8 mouse cellular contexts compared by ENCODE assay signal in the genomic region with DNA sequence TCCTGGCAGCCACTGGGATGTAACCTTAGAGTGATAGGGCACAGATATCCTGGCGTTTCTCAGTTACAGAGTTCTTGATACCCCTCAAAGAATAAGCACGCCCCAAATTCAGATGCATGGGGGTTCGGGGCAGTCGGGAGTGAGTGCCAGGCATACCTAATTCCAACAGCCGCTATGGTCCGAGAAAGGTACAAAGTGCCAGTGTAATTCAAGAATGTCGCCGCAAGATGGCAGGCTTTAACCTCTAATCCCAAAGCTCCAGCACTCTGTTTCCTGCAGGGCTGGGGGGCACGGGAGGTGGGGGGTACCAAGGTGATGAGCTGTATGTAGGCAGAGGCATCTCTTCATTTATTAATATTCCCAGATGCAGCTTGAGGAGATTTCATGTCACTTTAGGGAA.
DNase-seq lines count a peak whose midpoint lies in the region; ATAC-seq and TF ChIP-seq lines count a peak whose summit lies in the region.

No protein-coding gene starts in this region.

- H3K36me3 ChIP-seq in CH12.LX (replicated peaks in 1 of 2; ENCODE audit: control insufficient read depth in 1 of 2, insufficient read depth in 1 of 2, low read length in 1 of 2): no peaks in the 10 kb centered on the region
- H3K36me3 ChIP-seq in heart, embryonic 12.5 days: no peaks in the 10 kb centered on the region
- no peaks in the 10 kb centered on the region for H3K36me3 ChIP-seq in kidney, postnatal 0 days (ENCODE audit: insufficient read depth, low read length)
- H3K36me3 ChIP-seq in liver, embryonic 11.5 days (ENCODE audit: control insufficient read depth, insufficient read depth, low read length): no peaks in the 10 kb centered on the region
- H3K36me3 ChIP-seq in neural tube, embryonic 12.5 days: no peaks in the 10 kb centered on the region

- no peak for TF ChIP-seq EP300 in CH12.LX (IDR thresholded peaks at IDR 0.05; ENCODE audit: low read length)

- dilution Hi-C loops in CH12.LX (cut with MboI; ENCODE audit: extremely low pct_ligation_motif_present, extremely low pct_unique_long_range_greater_than_20kb, low sequenced_read_pairs): no loop called here

- peaks cover 0 to 3% of the 10 kb centered on the region in 2 experiments; a peak in 2 of 4 replicates for H3K4me1 ChIP-seq in CH12.LX (ENCODE audit: control insufficient read depth in 1 of 2, insufficient read depth in 2 of 2)
- H3K4me1 ChIP-seq in heart, embryonic 12.5 days (replicated peaks): peaks cover 5% of the 10 kb centered on the region; the same call in 1 of the 2 replicates
- no peaks in the 10 kb centered on the region for H3K4me1 ChIP-seq in kidney, postnatal 0 days (replicated peaks; ENCODE audit: insufficient read depth, low read length)
- no peaks in the 10 kb centered on the region for H3K4me1 ChIP-seq in liver, embryonic 11.5 days (replicated peaks; ENCODE audit: control insufficient read depth, insufficient read depth, low read length)
- no peaks in the 10 kb centered on the region for H3K4me1 ChIP-seq in neural tube, embryonic 12.5 days

- no peak for TF ChIP-seq POLR2A in CH12.LX (IDR thresholded peaks at IDR 0.05; ENCODE audit: low read depth, low read length)

- no peak overlapping the region for H3K9ac ChIP-seq in CH12.LX (ENCODE audit: insufficient read depth, low read depth)
- peak overlapping the region; percentile 30; the same call in 1 of the 2 replicates for H3K9ac ChIP-seq in heart, embryonic 12.5 days
- H3K9ac ChIP-seq in kidney, postnatal 0 days (ENCODE audit: low read depth, low read length): no peak overlapping the region
- no peak overlapping the region for H3K9ac ChIP-seq in liver, embryonic 11.5 days (ENCODE audit: low read depth, low read length)
- no peak overlapping the region for H3K9ac ChIP-seq in neural tube, embryonic 12.5 days

- WGBS in heart, embryonic 12.5 days: 4% methylated on average over 9 of the region's 9 CpGs
- WGBS in kidney, postnatal 0 days: 2% methylated on average over 9 of the region's 9 CpGs
- WGBS in liver, embryonic 11.5 days: 4% methylated on average over 9 of the region's 9 CpGs
- 3% methylated on average over 9 of the region's 9 CpGs for WGBS in neural tube, embryonic 12.5 days

- no peaks in the 10 kb centered on the region for H3K9me3 ChIP-seq in CH12.LX (replicated peaks; ENCODE audit: low read length)
- H3K9me3 ChIP-seq in heart, embryonic 12.5 days (replicated peaks): no peaks in the 10 kb centered on the region
- no peaks in the 10 kb centered on the region for H3K9me3 ChIP-seq in kidney, postnatal 0 days (replicated peaks; ENCODE audit: low read length)
- no peaks in the 10 kb centered on the region for H3K9me3 ChIP-seq in liver, embryonic 11.5 days (ENCODE audit: control insufficient read depth, low read length)
- H3K9me3 ChIP-seq in neural tube, embryonic 12.5 days: no peaks in the 10 kb centered on the region

- TF ChIP-seq CTCF in CH12.LX (conservative IDR thresholded peaks at IDR 0.05 in 1 of 2, IDR thresholded peaks at IDR 0.05 in 1 of 2; ENCODE audit: low read depth in 2 of 2, low read length in 2 of 2): peak; percentile 26 to 81; a peak in 3 of 4 replicates
- peak; percentile 87 for TF ChIP-seq CTCF in kidney, postnatal 0 days (IDR thresholded peaks at IDR 0.05; ENCODE audit: low read depth)

- no peak overlapping the region for H3K27ac ChIP-seq in CH12.LX (ENCODE audit: insufficient read depth, low read depth)
- no peak overlapping the region for H3K27ac ChIP-seq in heart, embryonic 12.5 days (ENCODE audit: poor library complexity, severe bottlenecking)
- no peak overlapping the region for H3K27ac ChIP-seq in kidney, postnatal 0 days
- no peak overlapping the region for H3K27ac ChIP-seq in liver, embryonic 11.5 days (ENCODE audit: low read depth, low read length)
- H3K27ac ChIP-seq in neural tube, embryonic 12.5 days: no peak overlapping the region

- no peak for ATAC-seq in heart, embryonic 12.5 days (ENCODE audit: insufficient number of reproducible peaks, low FRiP score)
- peak; percentile 29; the same call in 1 of the 2 replicates for ATAC-seq in kidney, postnatal 0 days (replicated peaks; ENCODE audit: low FRiP score, low read depth)
- ATAC-seq in liver, embryonic 11.5 days (replicated peaks; ENCODE audit: low FRiP score): no peak
- peak; percentile 63 for ATAC-seq in neural tube, embryonic 12.5 days (ENCODE audit: low FRiP score, low read depth)

- TF ChIP-seq RAD21 in CH12.LX (IDR thresholded peaks at IDR 0.05; ENCODE audit: low read depth, low read length): peak; percentile 90

- no peaks in the 10 kb centered on the region for H3K27me3 ChIP-seq in CH12.LX (replicated peaks)
- H3K27me3 ChIP-seq in heart, embryonic 12.5 days (replicated peaks): peaks cover 9% of the 10 kb centered on the region; the same call in 1 of the 2 replicates
- no peaks in the 10 kb centered on the region for H3K27me3 ChIP-seq in kidney, postnatal 0 days (ENCODE audit: insufficient read depth, low read length)
- H3K27me3 ChIP-seq in liver, embryonic 11.5 days (replicated peaks; ENCODE audit: control insufficient read depth, insufficient read depth, low read length): no peaks in the 10 kb centered on the region
- H3K27me3 ChIP-seq in neural tube, embryonic 12.5 days (replicated peaks): no peaks in the 10 kb centered on the region

- peak; percentile 44 for DNase-seq in CH12.LX (ENCODE audit: extremely low read depth)
- peak; percentile 49 to 57 for DNase-seq in adrenal gland, adult 18-20 months (ENCODE audit: low spot score in 2 of 2)
- DNase-seq in embryo, embryonic 9.5 days (ENCODE audit: extremely low spot score): peak; percentile 57
- DNase-seq in kidney, postnatal 0 days (ENCODE audit: low spot score): peak; percentile 57
- DNase-seq in liver, embryonic 11.5 days (ENCODE audit: low spot score): peak; percentile 53
- DNase-seq in urinary bladder, postnatal 25 days (ENCODE audit: low spot score): peak; percentile 44

- H3K79me2 ChIP-seq in CH12.LX (replicated peaks; ENCODE audit: control insufficient read depth, extremely low read depth, insufficient read depth, poor library complexity, severe bottlenecking): no peaks in the 10 kb centered on the region

- in situ Hi-C loops in CH12.LX (cut with MboI; ENCODE audit: low pct_ligation_motif_present, low pct_unique_long_range_greater_than_20kb, low sequenced_read_pairs): loop anchor here (25.0 kb wide), 1 partner anchor 1031 kb away; the partner anchor contains the start of gene Pigh

- H3K4me3 ChIP-seq in CH12.LX (replicated peaks in 1 of 3; ENCODE audit: low read depth in 2 of 3, low read length in 2 of 3, poor library complexity in 1 of 3): no peak overlapping the region
- no peak overlapping the region for H3K4me3 ChIP-seq in heart, embryonic 12.5 days
- H3K4me3 ChIP-seq in kidney, postnatal 0 days (replicated peaks; ENCODE audit: low read depth, low read length): no peak overlapping the region
- H3K4me3 ChIP-seq in liver, embryonic 11.5 days (ENCODE audit: low read depth, low read length): no peak overlapping the region
- no peak overlapping the region for H3K4me3 ChIP-seq in neural tube, embryonic 12.5 days

- peak overlapping the region; percentile 74 for H3K4me2 ChIP-seq in CH12.LX (ENCODE audit: insufficient read depth, low read depth, poor library complexity, severe bottlenecking)
- peak overlapping the region; percentile 53 for H3K4me2 ChIP-seq in heart, embryonic 12.5 days
- H3K4me2 ChIP-seq in kidney, postnatal 0 days (ENCODE audit: low read length): peak overlapping the region; percentile 39
- H3K4me2 ChIP-seq in liver, embryonic 11.5 days: peak overlapping the region; percentile 22; the same call in 1 of the 2 replicates
- H3K4me2 ChIP-seq in neural tube, embryonic 12.5 days (replicated peaks): peak overlapping the region; percentile 46

TF ChIP-seq in CH12.LX, 34 proteins besides CTCF, POLR2A, EP300 and RAD21:
- TF ChIP-seq TCF12 (IDR thresholded peaks at IDR 0.05; ENCODE audit: low read depth, low read length) (no peak), PAX5 (IDR thresholded peaks at IDR 0.05; ENCODE audit: low read length) (no peak), NRF1 (IDR thresholded peaks at IDR 0.05; ENCODE audit: low read depth, low read length) (0 out of 2 replicates have a peak, but pooled peaks have one; percentile 19), CHD1 (IDR thresholded peaks at IDR 0.05; ENCODE audit: low read depth, low read length) (no peak), MYC (IDR thresholded peaks at IDR 0.05; ENCODE audit: low read depth, low read length) (no peak), MEF2A (IDR thresholded peaks at IDR 0.05; ENCODE audit: borderline replicate concordance, low read depth, low read length) (no peak), MXI1 (IDR thresholded peaks at IDR 0.05; ENCODE audit: low read depth, low read length) (no peak), CHD2 (IDR thresholded peaks at IDR 0.05; ENCODE audit: low read length) (no peak), SMC3 (IDR thresholded peaks at IDR 0.05; ENCODE audit: low read depth, low read length) (peak; percentile 82), KAT2A (IDR thresholded peaks at IDR 0.05; ENCODE audit: insufficient replicate concordance, low read length) (no peak), JUN (IDR thresholded peaks at IDR 0.05; ENCODE audit: insufficient read depth, low read depth, low read length) (no peak)

Comparison
In these comparisons a context has a peak if more than half of its experiments do, and no peak if none do; other contexts are left out.
1. H3K4me2 ChIP-seq: peak in every context shown above with its lines; median percentile 74 in CH12.LX; 53 in heart, embryonic 12.5 days; 46 in neural tube, embryonic 12.5 days; 39 in kidney, postnatal 0 days; 22 in liver, embryonic 11.5 days.
2. ATAC-seq: peak in kidney, postnatal 0 days (single experiment) and neural tube, embryonic 12.5 days (single experiment); none in heart, embryonic 12.5 days (single experiment) and liver, embryonic 11.5 days (single experiment).
3. Peak in every context shown above with its lines, with median percentiles within 50 percentile points of each other: DNase-seq.